Mouse (Mus musculus) natural killer cell, adult 2 months (primary cell): ENCODE measurements around the gene Polr3a.
A peak's percentile ranks its signal among the peaks of the same experiment; 100 is the strongest.

Source experiments
- DNase-seq, 2 experiments: peaks; one replicate each; pipeline ENCODE4 v3.0.0; 2022; ENCODE audit warnings: low spot score in 2 of 2

Gene Polr3a

GRCm38 (mm10) chr14:24486773-24487227 lies at the start of gene Polr3a, which contains the start of gene Rps24:
Gene Polr3a, minus strand, starts transcription at chr14:24487058.
Gene Rps24, plus strand, starts transcription at chr14:24487125.
- peak; percentile 86 to 91 for DNase-seq

GRCm38 (mm10) chr14:24534865-24535545 lies 48.1 kb upstream of the Polr3a start:
- no peak for DNase-seq

- no peak for DNase-seq
These were observed 43.4 kb upstream of the Polr3a start for GRCm38 (mm10) chr14:24530228-24530627.

- no peak for DNase-seq
These were observed 39.6 kb upstream of the Polr3a start for GRCm38 (mm10) chr14:24526440-24526839.

- no peak for DNase-seq
These were observed 39.0 kb upstream of the Polr3a start for GRCm38 (mm10) chr14:24525677-24526415.

GRCm38 (mm10) chr14:24525137-24525536 lies 38.3 kb upstream of the Polr3a start:
- DNase-seq = no peak

GRCm38 (mm10) chr14:24521597-24521996 lies 34.7 kb upstream of the Polr3a start:
- DNase-seq = no peak

- no peak for DNase-seq
These were observed 25.8 kb upstream of the Polr3a start for GRCm38 (mm10) chr14:24512527-24513161.

- no peak for DNase-seq
These were observed 23.8 kb upstream of the Polr3a start for GRCm38 (mm10) chr14:24510679-24511078.

GRCm38 (mm10) chr14:24510218-24510617 lies 23.4 kb upstream of the Polr3a start:
- DNase-seq = no peak

GRCm38 (mm10) chr14:24509557-24509956 lies 22.7 kb upstream of the Polr3a start:
- DNase-seq = no peak

- DNase-seq = no peak
These were observed 21.4 kb upstream of the Polr3a start for GRCm38 (mm10) chr14:24508070-24508773.

GRCm38 (mm10) chr14:24507452-24508069 lies 20.7 kb upstream of the Polr3a start:
- DNase-seq = no peak

GRCm38 (mm10) chr14:24501256-24501655 lies 14.4 kb upstream of the Polr3a start:
- DNase-seq = no peak

GRCm38 (mm10) chr14:24500845-24501186 lies 14.0 kb upstream of the Polr3a start:
- DNase-seq = no peak

GRCm38 (mm10) chr14:24500091-24500844 lies 13.4 kb upstream of the Polr3a start:
- peak; percentile 32 to 51 for DNase-seq

GRCm38 (mm10) chr14:24499478-24499877 lies 12.6 kb upstream of the Polr3a start:
- DNase-seq = no peak

GRCm38 (mm10) chr14:24498561-24499255 lies 11.8 kb upstream of the Polr3a start:
- DNase-seq = no peak

GRCm38 (mm10) chr14:24497443-24497842 lies 10.6 kb upstream of the Polr3a start:
- DNase-seq = no peak

GRCm38 (mm10) chr14:24496507-24496906 lies 9.6 kb upstream of the Polr3a start:
- DNase-seq = no peak
